Mouse (Mus musculus): ENCODE results near the gene Hspa4. TPM values are rescaled to one million over a fixed set of nuclear protein-coding genes. Genes with fewer than 3 reads are reported as not detected.
A peak's percentile ranks its signal among the peaks of the same experiment; 100 is the strongest.
"Not testable (repeated sequence)": the region's sequence is repeated elsewhere in the genome, so short reads cannot be mapped to it uniquely, and the experiment has no call there.

Hspa4 gene
- total and polyA plus RNA-seq, 3 experiments: 209 to 907 (median 276) TPM

- not testable (repeated sequence) for H3K79me2 ChIP-seq (ENCODE audit: control insufficient read depth, insufficient read depth, low read length, poor library complexity); H3K9ac ChIP-seq (ENCODE audit: control insufficient read depth, low read depth, low read length, poor library complexity, severe bottlenecking); H3K9me3 ChIP-seq (replicated peaks; ENCODE audit: insufficient read depth, low read length); H3K4me3 ChIP-seq (ENCODE audit: control insufficient read depth in 1 of 2, insufficient read depth in 1 of 2, low read depth in 2 of 2, low read length in 2 of 2); DNase-seq (ENCODE audit: low read depth, low spot score); H3K27me3 ChIP-seq (ENCODE audit: control insufficient read depth in 1 of 2, insufficient read depth in 2 of 2, low read length in 2 of 2); H3K27ac ChIP-seq (ENCODE audit: control insufficient read depth, low read depth, low read length)
- Histone ChIP-seq H3K4me1 (ENCODE audit: control insufficient read depth in 1 of 2, insufficient read depth in 2 of 2, low read length in 2 of 2) (peaks cover 17 to 21% of the 10 kb centered on the region in 2 experiments), H3K36me3 (ENCODE audit: control insufficient read depth in 1 of 2, insufficient read depth in 2 of 2, low read length in 2 of 2) (peaks cover 0 to 21% of the 10 kb centered on the region in 2 experiments; a peak in 2 of 4 replicates)
- TF ChIP-seq TBP (IDR thresholded peaks at IDR 0.05; ENCODE audit: low read depth, low read length): 0 out of 2 replicates have a peak, but pooled peaks have one; percentile 35
- TF ChIP-seq ZNF384 (IDR thresholded peaks at IDR 0.05; ENCODE audit: low read depth, low read length): peak; percentile 69
Observed at GRCm38 (mm10) chr11:53318568-53318967, 18.3 kb upstream of the Hspa4 start.

GRCm38 (mm10) chr11:53318041-53318440, 17.8 kb upstream of the Hspa4 start:
- Histone ChIP-seq H3K27me3 (ENCODE audit: control insufficient read depth in 1 of 2, insufficient read depth in 2 of 2, low read length in 2 of 2) (no peaks in the 10 kb centered on the region), H3K9ac (ENCODE audit: control insufficient read depth, low read depth, low read length, poor library complexity, severe bottlenecking) (no peak overlapping the region), H3K36me3 (ENCODE audit: control insufficient read depth in 1 of 2, insufficient read depth in 2 of 2, low read length in 2 of 2) (peaks cover 0 to 24% of the 10 kb centered on the region in 2 experiments; a peak in 2 of 4 replicates), H3K9me3 (replicated peaks; ENCODE audit: insufficient read depth, low read length) (no peaks in the 10 kb centered on the region), H3K4me1 (ENCODE audit: control insufficient read depth in 1 of 2, insufficient read depth in 2 of 2, low read length in 2 of 2) (peaks cover 17 to 24% of the 10 kb centered on the region in 2 experiments), H3K4me3 (ENCODE audit: control insufficient read depth in 1 of 2, insufficient read depth in 1 of 2, low read depth in 2 of 2, low read length in 2 of 2) (no peak overlapping the region), H3K79me2 (ENCODE audit: control insufficient read depth, insufficient read depth, low read length, poor library complexity) (no peaks in the 10 kb centered on the region), H3K27ac (ENCODE audit: control insufficient read depth, low read depth, low read length) (no peak overlapping the region)
- no peak for TF ChIP-seq USF2 (IDR thresholded peaks at IDR 0.05; ENCODE audit: borderline replicate concordance in 1 of 2, insufficient read depth in 1 of 2, low read depth in 1 of 2, low read length in 2 of 2)
- TF ChIP-seq ZMIZ1 (IDR thresholded peaks at IDR 0.05; ENCODE audit: low read depth, low read length): no peak
- TF ChIP-seq E2F4 (IDR thresholded peaks at IDR 0.05; ENCODE audit: borderline replicate concordance, low read depth, low read length): no peak
- no peak for TF ChIP-seq TAL1 (IDR thresholded peaks at IDR 0.05; ENCODE audit: low read length)
- no peak for TF ChIP-seq EP300 (IDR thresholded peaks at IDR 0.05; ENCODE audit: low read depth in 1 of 2, low read length in 2 of 2)
- no peak for TF ChIP-seq NELFE (IDR thresholded peaks at IDR 0.05; ENCODE audit: low read depth, low read length)
- TF ChIP-seq MAZ (IDR thresholded peaks at IDR 0.05; ENCODE audit: low read depth, low read length): no peak
- TF ChIP-seq TBP (IDR thresholded peaks at IDR 0.05; ENCODE audit: low read depth, low read length): no peak
- TF ChIP-seq CTCF (IDR thresholded peaks at IDR 0.05 in 2 of 3, conservative IDR thresholded peaks at IDR 0.05 in 1 of 3; ENCODE audit: control insufficient read depth in 1 of 3, insufficient read depth in 1 of 3, low read depth in 2 of 3, low read length in 3 of 3, poor library complexity in 1 of 3, severe bottlenecking in 1 of 3): no peak
- no peak for TF ChIP-seq GATA1 (IDR thresholded peaks at IDR 0.05; ENCODE audit: low read depth, low read length)
- TF ChIP-seq TCF12 (IDR thresholded peaks at IDR 0.05; ENCODE audit: low read depth, low read length): no peak
- TF ChIP-seq POLR2AphosphoS2 (IDR thresholded peaks at IDR 0.05; ENCODE audit: low read length): no peak
- no peak for TF ChIP-seq POLR2AphosphoS5 (IDR thresholded peaks at IDR 0.05; ENCODE audit: borderline replicate concordance, low read depth, low read length)
- no peak for TF ChIP-seq CHD2 (IDR thresholded peaks at IDR 0.05; ENCODE audit: low read length)
- TF ChIP-seq MAX (IDR thresholded peaks at IDR 0.05; ENCODE audit: low read length): no peak
- no peak for DNase-seq (ENCODE audit: low read depth, low spot score)
